ENCODE assay signal across 24 mouse cellular contexts in the genomic region with DNA sequence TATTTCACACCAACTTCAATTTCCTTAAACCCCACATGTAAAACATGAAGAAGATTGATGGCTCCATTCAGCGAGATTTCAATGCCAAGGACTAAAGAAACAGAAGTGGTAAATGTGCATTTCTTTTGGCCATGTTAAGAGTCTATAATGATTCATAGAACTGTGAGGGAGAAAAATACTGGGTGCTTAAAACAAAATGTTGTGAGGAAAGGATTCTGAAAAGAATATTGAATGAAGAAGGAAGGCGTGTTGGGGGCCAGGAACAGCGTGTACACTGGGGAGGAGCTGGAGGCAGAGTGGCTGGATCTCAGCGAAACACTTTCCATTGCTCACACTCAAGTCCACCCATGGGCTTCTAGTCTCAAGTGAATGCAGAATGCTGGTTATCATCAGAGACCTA.
DNase-seq lines count a peak whose midpoint lies in the region; ATAC-seq and TF ChIP-seq lines count a peak whose summit lies in the region.
"Had no signal": no experiment of that assay in that cellular context is flagged by ENCODE, and none has a peak within 500 bp of the region (broad histone marks: within the 10 kb centered on the region; RNA-seq: fewer than 3 reads in every experiment).

No protein-coding gene starts in this region.

- DNase-seq in brain, embryonic 14.5 days (ENCODE audit: low read depth) = peak; percentile 86
- no peak for DNase-seq in forebrain, embryonic 11.5 days (ENCODE audit: low spot score)
- peak; percentile 71 for DNase-seq in forebrain, embryonic 14.5 days (ENCODE audit: low spot score)
- no peak for DNase-seq in thymus, postnatal 0 days (ENCODE audit: low spot score)
- DNase-seq: adrenal gland, adult 2 months; adrenal gland, postnatal 14 days; cerebellum, adult 11-12 months; cerebellum, adult 8-10 months; cerebellum, postnatal 10 days; cerebellum, postnatal 36 days; embryo, embryonic 11 days; gastrocnemius, adult 2 months; gastrocnemius, postnatal 14 days; heart, adult 11 months had no signal

- 66% methylated on average over 4 of the region's 4 CpGs for WGBS in forebrain, embryonic 11.5 days
- 40% methylated on average over 4 of the region's 4 CpGs for WGBS in forebrain, embryonic 14.5 days
- 88% methylated on average over 4 of the region's 4 CpGs for WGBS in intestine, postnatal 0 days
- 87% methylated on average over 4 of the region's 4 CpGs for WGBS in kidney, embryonic 15.5 days

- 0 out of 2 replicates have a peak, but pooled peaks cover 3% of the 10 kb centered on the region for H3K4me1 ChIP-seq in forebrain, embryonic 11.5 days (replicated peaks; ENCODE audit: control insufficient read depth, insufficient read depth, low read length)
- H3K4me1 ChIP-seq in forebrain, embryonic 14.5 days (ENCODE audit: control insufficient read depth, insufficient read depth, low read length) = no peaks in the 10 kb centered on the region
- no peaks in the 10 kb centered on the region for H3K4me1 ChIP-seq in intestine, postnatal 0 days (replicated peaks; ENCODE audit: control insufficient read depth, insufficient read depth, low read length)
- H3K4me1 ChIP-seq in kidney, embryonic 15.5 days = no peaks in the 10 kb centered on the region
- H3K4me1 ChIP-seq: embryonic facial prominence, embryonic 10.5 days; hindbrain, embryonic 12.5 days; hindbrain, embryonic 15.5 days had no signal

- H3K27ac ChIP-seq in forebrain, embryonic 11.5 days (ENCODE audit: low read depth, low read length) = 0 out of 2 replicates have a peak overlapping the region, but pooled peaks have one; percentile 31
- peak overlapping the region; percentile 46; the same call in 1 of the 2 replicates for H3K27ac ChIP-seq in forebrain, embryonic 14.5 days (ENCODE audit: low read depth, low read length)
- H3K27ac ChIP-seq in intestine, postnatal 0 days (ENCODE audit: low read depth, low read length) = no peak overlapping the region
- no peak overlapping the region for H3K27ac ChIP-seq in kidney, embryonic 15.5 days
- H3K27ac ChIP-seq: embryonic facial prominence, embryonic 10.5 days; embryonic facial prominence, embryonic 13.5 days; gastrocnemius, adult 2 months; hindbrain, embryonic 12.5 days; hindbrain, embryonic 15.5 days; intestine, embryonic 15.5 days had no signal

- H3K4me3 ChIP-seq in forebrain, embryonic 11.5 days (ENCODE audit: low read depth, low read length) = no peak overlapping the region
- no peak overlapping the region for H3K4me3 ChIP-seq in forebrain, embryonic 14.5 days (ENCODE audit: low read depth, low read length)
- no peak overlapping the region for H3K4me3 ChIP-seq in intestine, postnatal 0 days (ENCODE audit: low read depth, low read length)
- H3K4me3 ChIP-seq in kidney, embryonic 15.5 days (replicated peaks) = no peak overlapping the region
- H3K4me3 ChIP-seq: embryonic facial prominence, embryonic 10.5 days; embryonic facial prominence, embryonic 13.5 days; erythroblast, embryonic 14.5 days; gastrocnemius, adult 2 months; hindbrain, embryonic 12.5 days; hindbrain, embryonic 15.5 days; intestine, embryonic 15.5 days had no signal

- no peak for TF ChIP-seq POLR2A in brain, embryonic 14.5 days (IDR thresholded peaks at IDR 0.05; ENCODE audit: borderline replicate concordance, extremely low read depth, insufficient read depth, insufficient read length, poor library complexity, severe bottlenecking)

- H3K9me3 ChIP-seq in forebrain, embryonic 11.5 days (ENCODE audit: control insufficient read depth, low read length) = no peaks in the 10 kb centered on the region
- no peaks in the 10 kb centered on the region for H3K9me3 ChIP-seq in forebrain, embryonic 14.5 days (replicated peaks; ENCODE audit: control insufficient read depth, low read length)
- H3K9me3 ChIP-seq in intestine, postnatal 0 days (ENCODE audit: control insufficient read depth) = no peaks in the 10 kb centered on the region
- no peaks in the 10 kb centered on the region for H3K9me3 ChIP-seq in kidney, embryonic 15.5 days (replicated peaks)
- H3K9me3 ChIP-seq: embryonic facial prominence, embryonic 10.5 days; embryonic facial prominence, embryonic 13.5 days; hindbrain, embryonic 12.5 days; hindbrain, embryonic 15.5 days; intestine, embryonic 15.5 days had no signal

- H3K9ac ChIP-seq in forebrain, embryonic 11.5 days (ENCODE audit: low read length) = no peak overlapping the region; the same call in 1 of the 2 replicates
- H3K9ac ChIP-seq in forebrain, embryonic 14.5 days (ENCODE audit: low read length) = no peak overlapping the region
- H3K9ac ChIP-seq in intestine, postnatal 0 days (ENCODE audit: low read depth, low read length) = no peak overlapping the region
- H3K9ac ChIP-seq in kidney, embryonic 15.5 days = no peak overlapping the region
- H3K9ac ChIP-seq: embryonic facial prominence, embryonic 13.5 days; hindbrain, embryonic 12.5 days; hindbrain, embryonic 15.5 days; intestine, embryonic 15.5 days had no signal

- no peaks in the 10 kb centered on the region for H3K27me3 ChIP-seq in forebrain, embryonic 11.5 days (ENCODE audit: control insufficient read depth, insufficient read depth, low read length)
- H3K27me3 ChIP-seq in forebrain, embryonic 14.5 days (replicated peaks; ENCODE audit: control insufficient read depth, insufficient read depth, low read length) = no peaks in the 10 kb centered on the region
- no peaks in the 10 kb centered on the region for H3K27me3 ChIP-seq in intestine, postnatal 0 days (replicated peaks; ENCODE audit: control insufficient read depth, insufficient read depth, low read length)
- no peaks in the 10 kb centered on the region for H3K27me3 ChIP-seq in kidney, embryonic 15.5 days
- H3K27me3 ChIP-seq: embryonic facial prominence, embryonic 13.5 days; hindbrain, embryonic 12.5 days; hindbrain, embryonic 15.5 days; intestine, embryonic 15.5 days had no signal

- ATAC-seq in forebrain, embryonic 11.5 days (replicated peaks; ENCODE audit: low FRiP score) = peak; percentile 55
- ATAC-seq in forebrain, embryonic 14.5 days = peak; percentile 77
- ATAC-seq in intestine, postnatal 0 days = no peak
- ATAC-seq in kidney, embryonic 15.5 days (replicated peaks; ENCODE audit: low FRiP score) = no peak
- ATAC-seq: CD4-positive, CD25-positive, alpha-beta regulatory T cell, adult 4 months; intestine, embryonic 15.5 days had no signal

- H3K4me2 ChIP-seq in forebrain, embryonic 11.5 days (ENCODE audit: low read depth, low read length, severe bottlenecking) = no peak overlapping the region
- H3K4me2 ChIP-seq in forebrain, embryonic 14.5 days (ENCODE audit: low read length) = no peak overlapping the region
- H3K4me2 ChIP-seq in intestine, postnatal 0 days (replicated peaks; ENCODE audit: low read depth) = no peak overlapping the region
- no peak overlapping the region for H3K4me2 ChIP-seq in kidney, embryonic 15.5 days
- H3K4me2 ChIP-seq: embryonic facial prominence, embryonic 13.5 days; heart, embryonic 11.5 days; hindbrain, embryonic 12.5 days; hindbrain, embryonic 15.5 days; intestine, embryonic 15.5 days had no signal

- TF ChIP-seq CTCF in brain, embryonic 14.5 days (IDR thresholded peaks at IDR 0.05; ENCODE audit: borderline replicate concordance, extremely low read depth, insufficient read depth, insufficient read length) = no peak
- no peak for TF ChIP-seq CTCF in intestine, postnatal 0 days (IDR thresholded peaks at IDR 0.05; ENCODE audit: low read depth)

- H3K36me3 ChIP-seq in forebrain, embryonic 11.5 days (ENCODE audit: control insufficient read depth, insufficient read depth, low read length) = no peaks in the 10 kb centered on the region
- H3K36me3 ChIP-seq in forebrain, embryonic 14.5 days (ENCODE audit: control insufficient read depth, insufficient read depth, low read length) = no peaks in the 10 kb centered on the region
- no peaks in the 10 kb centered on the region for H3K36me3 ChIP-seq in intestine, postnatal 0 days (ENCODE audit: control insufficient read depth, insufficient read depth)
- no peaks in the 10 kb centered on the region; the same call in 1 of the 2 replicates for H3K36me3 ChIP-seq in kidney, embryonic 15.5 days
- H3K36me3 ChIP-seq: embryonic facial prominence, embryonic 10.5 days; embryonic facial prominence, embryonic 13.5 days; hindbrain, embryonic 12.5 days; hindbrain, embryonic 15.5 days; intestine, embryonic 15.5 days had no signal

Comparison
In these comparisons a context has a peak if more than half of its experiments do, and no peak if none do; other contexts are left out.
1. DNase-seq: peak in brain, embryonic 14.5 days (single experiment) and forebrain, embryonic 14.5 days (single experiment); none in forebrain, embryonic 11.5 days (single experiment) and thymus, postnatal 0 days (single experiment).
2. ATAC-seq: peak in forebrain, embryonic 11.5 days (single experiment) and forebrain, embryonic 14.5 days (single experiment); none in intestine, postnatal 0 days (single experiment) and kidney, embryonic 15.5 days (single experiment).
3. H3K27ac ChIP-seq: peak in forebrain, embryonic 11.5 days (single experiment) and forebrain, embryonic 14.5 days (single experiment); none in intestine, postnatal 0 days (single experiment) and kidney, embryonic 15.5 days (single experiment).